Mouse (Mus musculus): ENCODE data around the gene Krtcap3. TPM values are rescaled to one million over a fixed set of nuclear protein-coding genes. Genes with fewer than 3 reads are reported as not detected.
A peak's percentile ranks its signal among the peaks of the same experiment; 100 is the strongest.
"Not testable (repeated sequence)": the region's sequence is repeated elsewhere in the genome, so short reads cannot be mapped to it uniquely, and the experiment has no call there.

Gene Krtcap3
- polyA plus RNA-seq (2015; fragmentation: Nextera tagmentation; extraction: Ambion mirVana), result 44.5 and 50.4 TPM in 2 replicates

GRCm38 (mm10) chr5:31251541-31252101 is at the start of gene Krtcap3:
Gene Krtcap3 (plus strand): TSS chr5:31251691.
- Histone ChIP-seq H3K27me3 (replicated peaks; ENCODE audit: insufficient read depth, low read length) (no peaks in the 10 kb centered on the region), H3K4me1 (ENCODE audit: insufficient read depth, low read depth, low read length) (peaks cover 3% of the 10 kb centered on the region; the same call in 1 of the 2 replicates), H3K9me3 (ENCODE audit: low read length) (no peaks in the 10 kb centered on the region), H3K4me2 (replicated peaks; ENCODE audit: low read depth, low read length) (peak within 1 kb of the TSS; percentile 54), H3K9ac (replicated peaks; ENCODE audit: low read depth) (peak within 1 kb of the TSS; percentile 32; the same call in 1 of the 2 replicates), H3K27ac (ENCODE audit: low read length) (peak within 1 kb of the TSS; percentile 43), H3K36me3 (ENCODE audit: insufficient read depth, low read length) (peaks cover 46% of the 10 kb centered on the region), H3K4me3 (ENCODE audit: low read depth, low read length) (peak within 1 kb of the TSS; percentile 28)
- DNase-seq (ENCODE audit: low spot score), result peak; percentile 85
- ATAC-seq, result peak; percentile 91
- TF ChIP-seq CTCF (IDR thresholded peaks at IDR 0.05) (no peak), EP300 (IDR thresholded peaks at IDR 0.05) (no peak)
- WGBS, result 39% methylated on average over 39 of the region's 47 CpGs

GRCm38 (mm10) chr5:31201742-31202590 is 49.5 kb upstream of the Krtcap3 start, which contains the start of gene Zfp513:
Gene Zfp513 (minus strand): TSS chr5:31202303.
- no peak for TF ChIP-seq CTCF (IDR thresholded peaks at IDR 0.05)
- TF ChIP-seq EP300 (IDR thresholded peaks at IDR 0.05), result peak; percentile 28; the same call in 1 of the 2 replicates
- peak within 1 kb of the TSS; percentile 86 for H3K4me3 ChIP-seq (ENCODE audit: low read depth, low read length)
- ATAC-seq (peak; percentile 98), DNase-seq (ENCODE audit: low spot score) (peak; percentile 100)
- 1% methylated on average over 50 of the region's 53 CpGs for WGBS
- H3K4me2 ChIP-seq (replicated peaks; ENCODE audit: low read depth, low read length), result peak within 1 kb of the TSS; percentile 78
- H3K9ac ChIP-seq (replicated peaks; ENCODE audit: low read depth), result peak within 1 kb of the TSS; percentile 51
- H3K36me3 ChIP-seq (ENCODE audit: insufficient read depth, low read length), result peaks cover 56% of the 10 kb centered on the region
- no peaks in the 10 kb centered on the region for H3K27me3 ChIP-seq (replicated peaks; ENCODE audit: insufficient read depth, low read length)
- H3K4me1 ChIP-seq (ENCODE audit: insufficient read depth, low read depth, low read length), result peaks cover 12% of the 10 kb centered on the region; the same call in 1 of the 2 replicates
- H3K9me3 ChIP-seq (ENCODE audit: low read length), result no peaks in the 10 kb centered on the region
- peak within 1 kb of the TSS; percentile 85 for H3K27ac ChIP-seq (ENCODE audit: low read length)

DNA sequence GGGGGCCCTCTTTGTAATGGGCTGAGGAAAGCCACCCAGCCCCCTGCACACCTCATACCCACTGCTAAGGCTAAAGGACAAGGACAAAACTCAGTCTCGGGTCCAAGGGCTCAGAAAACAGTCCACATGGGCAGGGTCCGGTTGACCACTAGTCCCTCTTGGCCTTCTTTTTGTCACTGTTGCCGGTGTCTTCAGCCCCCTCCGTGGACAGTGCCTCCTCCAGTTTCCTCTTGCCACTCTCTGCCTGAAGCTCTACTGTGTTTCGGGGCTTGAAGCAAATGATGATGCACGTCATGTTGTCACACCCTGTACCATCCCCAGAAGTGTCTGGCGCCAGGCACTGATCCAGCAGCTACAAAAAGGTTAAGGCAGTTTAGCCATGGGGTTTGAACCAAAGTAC is 48.6 kb upstream of the Krtcap3 start:
- peaks cover 12% of the 10 kb centered on the region; the same call in 1 of the 2 replicates for H3K4me1 ChIP-seq (ENCODE audit: insufficient read depth, low read depth, low read length)
- no peaks in the 10 kb centered on the region for H3K9me3 ChIP-seq (ENCODE audit: low read length)
- no peak overlapping the region; the same call in 1 of the 2 replicates for H3K9ac ChIP-seq (replicated peaks; ENCODE audit: low read depth)
- peak overlapping the region; percentile 71 for H3K4me2 ChIP-seq (replicated peaks; ENCODE audit: low read depth, low read length)
- no peaks in the 10 kb centered on the region for H3K27me3 ChIP-seq (replicated peaks; ENCODE audit: insufficient read depth, low read length)
- WGBS, result 86% methylated on average over 7 of the region's 7 CpGs
- peak overlapping the region; percentile 85 for H3K27ac ChIP-seq (ENCODE audit: low read length)
- DNase-seq (ENCODE audit: low spot score) (no peak), ATAC-seq (no peak)
- H3K36me3 ChIP-seq (ENCODE audit: insufficient read depth, low read length), result peaks cover 47% of the 10 kb centered on the region
- no peak overlapping the region for H3K4me3 ChIP-seq (ENCODE audit: low read depth, low read length)
- no peak for TF ChIP-seq EP300 (IDR thresholded peaks at IDR 0.05)
- TF ChIP-seq CTCF (IDR thresholded peaks at IDR 0.05), result no peak

GRCm38 (mm10) chr5:31203866-31204265 is 47.6 kb upstream of the Krtcap3 start:
- DNase-seq (ENCODE audit: low spot score) (no peak), ATAC-seq (no peak)
- H3K27ac ChIP-seq (ENCODE audit: low read length), result no peak overlapping the region
- H3K4me2 ChIP-seq (replicated peaks; ENCODE audit: low read depth, low read length), result no peak overlapping the region
- H3K27me3 ChIP-seq (replicated peaks; ENCODE audit: insufficient read depth, low read length), result no peaks in the 10 kb centered on the region
- no peak overlapping the region for H3K9ac ChIP-seq (replicated peaks; ENCODE audit: low read depth)
- H3K36me3 ChIP-seq (ENCODE audit: insufficient read depth, low read length), result peaks cover 38% of the 10 kb centered on the region; the same call in 1 of the 2 replicates
- WGBS, result 91% methylated on average over 2 of the region's 2 CpGs
- H3K9me3 ChIP-seq (ENCODE audit: low read length), result no peaks in the 10 kb centered on the region
- H3K4me3 ChIP-seq (ENCODE audit: low read depth, low read length), result no peak overlapping the region
- no peak for TF ChIP-seq EP300 (IDR thresholded peaks at IDR 0.05)
- no peak for TF ChIP-seq CTCF (IDR thresholded peaks at IDR 0.05)
- peaks cover 12% of the 10 kb centered on the region; the same call in 1 of the 2 replicates for H3K4me1 ChIP-seq (ENCODE audit: insufficient read depth, low read depth, low read length)

- TF ChIP-seq CTCF (IDR thresholded peaks at IDR 0.05) (no peak), EP300 (IDR thresholded peaks at IDR 0.05) (no peak)
- H3K27me3 ChIP-seq (replicated peaks; ENCODE audit: insufficient read depth, low read length), result no peaks in the 10 kb centered on the region
- H3K36me3 ChIP-seq (ENCODE audit: insufficient read depth, low read length), result peaks cover 32% of the 10 kb centered on the region; the same call in 1 of the 2 replicates
- peaks cover 12% of the 10 kb centered on the region; the same call in 1 of the 2 replicates for H3K4me1 ChIP-seq (ENCODE audit: insufficient read depth, low read depth, low read length)
- H3K9me3 ChIP-seq (ENCODE audit: low read length), result no peaks in the 10 kb centered on the region
- H3K4me3 ChIP-seq (ENCODE audit: low read depth, low read length), result no peak overlapping the region
- no peak overlapping the region for H3K4me2 ChIP-seq (replicated peaks; ENCODE audit: low read depth, low read length)
- ATAC-seq, result no peak
- no peak overlapping the region for H3K27ac ChIP-seq (ENCODE audit: low read length)
- DNase-seq (ENCODE audit: low spot score), result no peak
- no peak overlapping the region for H3K9ac ChIP-seq (replicated peaks; ENCODE audit: low read depth)
- WGBS, result 94% methylated on average over 6 of the region's 6 CpGs
These were observed 47.1 kb upstream of the Krtcap3 start for GRCm38 (mm10) chr5:31204421-31204820.

DNA sequence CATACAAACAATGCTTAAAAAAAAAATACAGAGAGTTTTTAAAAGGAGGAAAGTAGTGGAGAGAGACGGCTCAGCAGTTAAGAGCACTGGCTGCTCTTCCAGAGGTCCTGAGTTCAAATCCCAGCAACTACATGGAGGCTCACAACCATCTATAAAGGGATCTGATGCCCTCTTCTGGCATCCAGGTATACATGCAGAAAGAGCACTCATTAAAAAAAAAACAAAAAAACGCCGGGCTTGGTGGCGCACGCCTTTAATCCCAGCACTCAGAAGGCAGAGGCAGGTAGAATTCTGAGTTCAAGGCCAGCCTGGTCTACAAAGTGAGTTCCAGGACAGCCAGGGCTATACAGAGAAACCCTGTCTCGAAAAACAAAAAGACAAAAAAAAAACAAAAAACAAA is 34.9 kb upstream of the Krtcap3 start:
- WGBS, result 85% methylated on average over 6 of the region's 6 CpGs
- H3K36me3 ChIP-seq (ENCODE audit: insufficient read depth, low read length); H3K4me2 ChIP-seq (replicated peaks; ENCODE audit: low read depth, low read length); H3K27ac ChIP-seq (ENCODE audit: low read length); H3K4me3 ChIP-seq (ENCODE audit: low read depth, low read length); DNase-seq (ENCODE audit: low spot score); H3K27me3 ChIP-seq (replicated peaks; ENCODE audit: insufficient read depth, low read length); ATAC-seq; H3K4me1 ChIP-seq (ENCODE audit: insufficient read depth, low read depth, low read length); H3K9me3 ChIP-seq (ENCODE audit: low read length); H3K9ac ChIP-seq (replicated peaks; ENCODE audit: low read depth): not testable (repeated sequence)

All from lung, postnatal 0 days (tissue).